Mouse (Mus musculus): Measurements from ENCODE around the gene Ndufc1. TPM values are rescaled to one million over a fixed set of nuclear protein-coding genes. Genes with fewer than 3 reads are reported as not detected.
"Not testable (repeated sequence)": the region's sequence is repeated elsewhere in the genome, so short reads cannot be mapped to it uniquely, and the experiment has no call there.

Ndufc1 gene
- polyA plus RNA-seq (2012) = 4.2 and 5.7 TPM in 2 replicates

DNA sequence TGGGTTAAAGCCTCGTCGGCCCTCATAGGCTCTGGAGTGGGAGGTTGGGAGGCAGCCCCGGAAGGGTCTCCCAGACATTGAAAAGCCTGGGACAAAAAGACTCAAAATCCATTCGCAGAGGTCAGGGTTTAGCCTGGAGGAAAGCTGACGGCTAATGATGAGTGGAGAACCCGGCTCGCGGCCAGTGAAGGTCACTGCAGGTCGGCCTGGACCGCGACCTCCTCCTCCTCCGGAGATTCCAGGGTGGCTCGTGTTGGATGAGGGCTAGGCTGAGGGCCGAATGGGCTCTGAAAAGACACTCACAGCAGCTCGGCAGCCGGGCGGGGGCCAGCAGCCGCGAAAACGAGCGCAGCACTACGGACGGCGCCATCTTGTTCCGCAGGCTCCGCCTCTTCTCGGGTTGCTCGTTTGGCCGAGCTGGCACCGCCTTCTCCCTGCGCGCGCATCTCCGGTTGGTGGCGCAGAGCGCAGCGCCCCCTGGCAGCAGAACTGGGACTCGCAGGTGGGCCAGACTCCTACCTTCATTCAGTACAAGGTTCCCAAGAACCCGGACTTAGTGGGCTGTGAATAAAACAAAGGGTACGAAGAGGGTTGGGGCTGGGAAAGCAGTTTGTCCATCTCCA lies at the start of gene Ndufc1:
TSS of gene Ndufc1 (minus strand) at position 428 of the 623 bp plus-strand sequence.
- Histone ChIP-seq H3K4me3 (replicated peaks) (peak within 1 kb of the TSS; percentile 96), H3K36me3 (ENCODE audit: control insufficient read depth) (peaks cover 34% of the 10 kb centered on the region), H3K4me1 (ENCODE audit: control insufficient read depth) (peaks cover 39% of the 10 kb centered on the region), H3K27me3 (ENCODE audit: control insufficient read depth) (no peaks in the 10 kb centered on the region), H3K9me3 (ENCODE audit: control insufficient read depth, low read length) (no peaks in the 10 kb centered on the region)
- no peak for TF ChIP-seq GATA1 (IDR thresholded peaks at IDR 0.05; ENCODE audit: low read length)
- TF ChIP-seq TAL1 (IDR thresholded peaks at IDR 0.05; ENCODE audit: low read length) = no peak

DNA sequence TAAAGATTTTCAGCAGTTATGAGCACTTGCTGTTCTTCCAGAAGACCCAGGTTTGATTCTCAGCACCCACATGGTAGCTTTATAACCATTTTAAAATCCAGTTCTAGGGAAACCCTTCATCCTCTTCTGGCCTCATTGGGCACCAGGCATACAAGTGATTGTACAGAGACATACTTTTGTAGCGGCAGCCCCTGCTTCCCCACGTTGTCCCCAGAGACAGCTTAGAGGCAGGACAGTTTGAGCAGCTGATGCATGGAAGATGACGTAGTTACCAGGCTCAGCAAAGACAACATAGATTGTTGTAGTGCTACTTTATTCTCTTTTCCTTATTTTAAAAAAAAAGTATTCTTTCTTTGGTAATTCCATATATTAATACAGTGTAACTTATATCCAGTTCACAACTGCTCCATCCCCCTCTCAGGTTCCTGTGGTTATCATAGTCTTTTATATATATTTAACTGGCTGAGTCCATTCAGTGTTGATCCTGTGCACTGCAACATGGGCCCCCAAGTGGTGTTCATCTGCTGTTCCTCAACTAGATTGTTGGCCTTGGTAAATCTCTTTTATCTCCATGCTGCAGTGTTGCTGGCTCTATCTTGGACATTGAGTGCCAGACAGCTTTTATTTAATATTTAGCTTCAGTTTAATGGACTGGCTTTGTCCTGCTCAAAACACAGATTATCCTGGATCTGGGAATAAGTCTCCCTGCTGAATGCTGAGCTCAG lies 26.2 kb upstream of the Ndufc1 start:
- Histone ChIP-seq H3K4me1 (ENCODE audit: control insufficient read depth) (peaks cover 6% of the 10 kb centered on the region), H3K9me3 (ENCODE audit: control insufficient read depth, low read length) (no peaks in the 10 kb centered on the region), H3K27me3 (ENCODE audit: control insufficient read depth) (no peaks in the 10 kb centered on the region), H3K4me3 (replicated peaks) (no peak overlapping the region), H3K36me3 (ENCODE audit: control insufficient read depth) (peaks cover 41% of the 10 kb centered on the region)
- no peak for TF ChIP-seq GATA1 (IDR thresholded peaks at IDR 0.05; ENCODE audit: low read length)
- no peak for TF ChIP-seq TAL1 (IDR thresholded peaks at IDR 0.05; ENCODE audit: low read length)

DNA sequence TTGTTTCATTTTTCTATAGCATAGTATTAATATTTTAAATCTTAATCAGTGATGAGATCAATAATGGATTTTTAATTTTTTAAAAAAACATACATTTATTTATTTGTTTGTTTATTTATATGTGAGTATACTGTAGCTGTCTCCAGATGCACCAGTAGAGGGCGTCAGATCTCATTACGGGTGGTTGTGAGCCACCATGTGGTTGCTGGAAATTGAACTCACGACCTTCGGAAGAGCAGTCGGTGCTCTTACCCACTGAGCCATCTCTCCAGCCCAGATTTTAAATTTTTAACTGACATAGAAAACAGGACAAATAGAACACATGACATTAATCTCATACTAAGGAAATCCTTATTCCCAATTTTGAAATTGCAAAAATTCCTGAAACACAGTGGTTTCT lies 25.6 kb upstream of the Ndufc1 start:
- H3K27me3 ChIP-seq (ENCODE audit: control insufficient read depth); H3K4me1 ChIP-seq (ENCODE audit: control insufficient read depth); H3K9me3 ChIP-seq (ENCODE audit: control insufficient read depth, low read length); H3K4me3 ChIP-seq (replicated peaks): not testable (repeated sequence)
- H3K36me3 ChIP-seq (ENCODE audit: control insufficient read depth) = peaks cover 37% of the 10 kb centered on the region

DNA sequence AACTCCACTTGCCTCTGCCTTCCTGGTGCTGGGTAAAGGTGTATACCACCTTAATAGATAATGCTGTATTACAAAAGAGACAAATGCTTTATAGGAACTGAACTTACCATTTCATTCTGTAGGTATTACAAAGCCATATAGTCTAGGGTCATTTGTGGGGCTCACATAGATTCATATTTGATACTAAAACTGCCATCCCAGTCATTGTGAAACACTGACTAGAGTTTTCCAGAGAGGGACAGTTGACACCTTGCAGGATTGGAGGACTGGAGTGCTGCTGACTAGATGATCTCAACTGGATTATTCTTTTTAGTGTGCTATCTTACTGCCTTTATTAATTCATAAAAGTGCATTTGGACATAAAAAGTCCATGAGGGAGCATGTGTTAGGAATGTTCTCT lies 16.6 kb upstream of the Ndufc1 start:
- H3K36me3 ChIP-seq (ENCODE audit: control insufficient read depth) = peaks cover 17% of the 10 kb centered on the region
- TF ChIP-seq TAL1 (IDR thresholded peaks at IDR 0.05; ENCODE audit: low read length) (no peak), GATA1 (IDR thresholded peaks at IDR 0.05; ENCODE audit: low read length) (no peak)
- H3K9me3 ChIP-seq (ENCODE audit: control insufficient read depth, low read length) = no peaks in the 10 kb centered on the region
- H3K4me1 ChIP-seq (ENCODE audit: control insufficient read depth) = peaks cover 19% of the 10 kb centered on the region
- no peak overlapping the region for H3K4me3 ChIP-seq (replicated peaks)
- H3K27me3 ChIP-seq (ENCODE audit: control insufficient read depth) = no peaks in the 10 kb centered on the region

DNA sequence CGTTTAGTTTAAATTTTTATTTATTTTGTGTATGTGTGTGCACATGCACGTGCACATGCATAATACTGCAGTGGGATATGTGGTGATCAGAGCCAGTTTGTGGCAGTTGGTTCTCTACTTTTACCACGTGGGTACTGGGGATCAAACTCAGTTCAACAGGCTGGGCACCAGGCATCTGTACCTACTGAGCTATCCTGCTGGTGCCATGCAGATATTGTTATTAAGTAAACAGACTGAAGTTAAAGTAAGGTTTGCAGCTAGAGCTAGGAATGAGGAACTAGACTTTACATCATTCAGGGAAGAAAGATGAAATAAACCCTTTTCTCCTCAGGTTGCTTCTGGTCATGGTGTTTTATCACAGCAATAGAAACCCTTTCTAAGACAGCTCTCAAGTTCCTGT lies 13.1 kb upstream of the Ndufc1 start:
- TF ChIP-seq TAL1 (IDR thresholded peaks at IDR 0.05; ENCODE audit: low read length) (no peak), GATA1 (IDR thresholded peaks at IDR 0.05; ENCODE audit: low read length) (no peak)
- Histone ChIP-seq H3K27me3 (ENCODE audit: control insufficient read depth) (no peaks in the 10 kb centered on the region), H3K4me3 (replicated peaks) (no peak overlapping the region), H3K4me1 (ENCODE audit: control insufficient read depth) (peaks cover 41% of the 10 kb centered on the region), H3K36me3 (ENCODE audit: control insufficient read depth) (peaks cover 30% of the 10 kb centered on the region), H3K9me3 (ENCODE audit: control insufficient read depth, low read length) (no peaks in the 10 kb centered on the region)

DNA sequence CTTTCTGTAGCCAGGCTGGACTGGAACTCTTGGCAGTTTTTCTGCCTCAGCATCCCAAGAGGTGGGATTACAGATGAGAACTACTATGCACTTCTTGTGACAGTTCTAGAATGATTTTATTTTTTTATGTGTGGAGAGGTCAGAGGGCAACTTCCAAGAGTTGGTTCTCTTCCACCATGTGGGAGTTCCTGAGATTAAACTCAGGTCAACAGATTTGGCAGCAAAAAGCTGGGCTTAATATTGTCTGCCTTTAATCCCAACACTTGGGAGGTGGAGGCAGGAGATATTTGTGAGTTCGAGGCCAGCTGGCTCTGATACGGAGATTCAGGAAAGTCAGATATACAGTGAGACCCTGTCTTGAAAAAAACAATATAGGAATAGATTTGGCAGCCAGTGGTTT lies 9.2 kb upstream of the Ndufc1 start:
- H3K9me3 ChIP-seq (ENCODE audit: control insufficient read depth, low read length) = no peaks in the 10 kb centered on the region
- H3K27me3 ChIP-seq (ENCODE audit: control insufficient read depth) = no peaks in the 10 kb centered on the region
- TF ChIP-seq GATA1 (IDR thresholded peaks at IDR 0.05; ENCODE audit: low read length) (no peak), TAL1 (IDR thresholded peaks at IDR 0.05; ENCODE audit: low read length) (no peak)
- H3K4me3 ChIP-seq (replicated peaks) = peak overlapping the region; percentile 73
- H3K36me3 ChIP-seq (ENCODE audit: control insufficient read depth) = peaks cover 30% of the 10 kb centered on the region
- peaks cover 65% of the 10 kb centered on the region for H3K4me1 ChIP-seq (ENCODE audit: control insufficient read depth)

DNA sequence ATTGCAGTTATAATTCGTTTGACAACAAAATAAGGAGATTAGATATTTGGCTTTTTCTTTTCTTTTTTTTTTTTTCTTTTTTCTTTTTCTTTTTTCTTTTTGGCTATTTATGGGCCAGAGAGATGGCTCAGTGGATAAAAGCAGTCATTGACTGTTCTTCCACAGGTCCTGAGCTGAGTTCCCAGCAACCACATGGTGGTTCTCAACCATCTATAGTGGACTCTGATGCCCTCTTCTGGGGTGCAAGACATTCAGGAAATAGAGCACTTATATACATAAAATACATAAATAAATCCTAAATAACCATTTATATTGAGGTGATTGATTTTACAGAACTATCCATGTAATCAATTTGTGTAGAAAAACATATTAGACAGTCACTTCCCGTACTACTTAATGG lies 8.7 kb upstream of the Ndufc1 start:
- H3K27me3 ChIP-seq (ENCODE audit: control insufficient read depth) = no peaks in the 10 kb centered on the region
- peaks cover 66% of the 10 kb centered on the region for H3K4me1 ChIP-seq (ENCODE audit: control insufficient read depth)
- H3K4me3 ChIP-seq (replicated peaks) = peak overlapping the region; percentile 73
- H3K36me3 ChIP-seq (ENCODE audit: control insufficient read depth) = peaks cover 29% of the 10 kb centered on the region
- no peak for TF ChIP-seq GATA1 (IDR thresholded peaks at IDR 0.05; ENCODE audit: low read length)
- no peak for TF ChIP-seq TAL1 (IDR thresholded peaks at IDR 0.05; ENCODE audit: low read length)
- H3K9me3 ChIP-seq (ENCODE audit: control insufficient read depth, low read length) = no peaks in the 10 kb centered on the region

- peak overlapping the region; percentile 73 for H3K4me3 ChIP-seq (replicated peaks)
- H3K4me1 ChIP-seq (ENCODE audit: control insufficient read depth) = peaks cover 65% of the 10 kb centered on the region
- H3K36me3 ChIP-seq (ENCODE audit: control insufficient read depth) = peaks cover 27% of the 10 kb centered on the region
- H3K27me3 ChIP-seq (ENCODE audit: control insufficient read depth) = no peaks in the 10 kb centered on the region
- no peaks in the 10 kb centered on the region for H3K9me3 ChIP-seq (ENCODE audit: control insufficient read depth, low read length)
- TF ChIP-seq TAL1 (IDR thresholded peaks at IDR 0.05; ENCODE audit: low read length) (no peak), GATA1 (IDR thresholded peaks at IDR 0.05; ENCODE audit: low read length) (no peak)
Measured at GRCm38 (mm10) chr3:51417135-51417458, 8.3 kb upstream of the Ndufc1 start.

GRCm38 (mm10) chr3:51416364-51417134 lies 7.8 kb upstream of the Ndufc1 start:
- H3K4me3 ChIP-seq (replicated peaks) = peak overlapping the region; percentile 73
- no peaks in the 10 kb centered on the region for H3K9me3 ChIP-seq (ENCODE audit: control insufficient read depth, low read length)
- TF ChIP-seq GATA1 (IDR thresholded peaks at IDR 0.05; ENCODE audit: low read length) (no peak), TAL1 (IDR thresholded peaks at IDR 0.05; ENCODE audit: low read length) (no peak)
- no peaks in the 10 kb centered on the region for H3K27me3 ChIP-seq (ENCODE audit: control insufficient read depth)
- peaks cover 61% of the 10 kb centered on the region for H3K4me1 ChIP-seq (ENCODE audit: control insufficient read depth)
- peaks cover 22% of the 10 kb centered on the region for H3K36me3 ChIP-seq (ENCODE audit: control insufficient read depth)
